Mouse (Mus musculus) MEL (cell line): ENCODE results near the gene Camta1.

Experiments used
- CHD1 ChIP-seq: IDR thresholded peaks from 2 replicates; pipeline ENCODE4 v1.6.1; 2012; ENCODE audit warnings: low read depth, mild to moderate bottlenecking, inconsistent platforms, low read length, improper control_type of control experiment
- CTCF ChIP-seq, 3 experiments: IDR thresholded peaks in 2 of 3; conservative IDR thresholded peaks in 1 of 3; 2 replicates each; pipeline ENCODE4 v1.5.1; 2011 to 2012; ENCODE audit warnings: low read length in 3 of 3, low read depth in 2 of 3, mild to moderate bottlenecking in 2 of 3, improper control_type of control experiment in 1 of 3, inconsistent platforms in 1 of 3, mixed read lengths in 1 of 3, moderate library complexity in 1 of 3; ENCODE audit not compliant: control insufficient read depth in 1 of 3, insufficient read depth in 1 of 3, poor library complexity in 1 of 3, severe bottlenecking in 1 of 3
- GATA1 ChIP-seq: IDR thresholded peaks from 2 replicates; pipeline ENCODE4 v1.6.1; 2011; ENCODE audit warnings: low read depth, low read length, improper control_type of control experiment
- MAFK ChIP-seq: IDR thresholded peaks from 2 replicates; pipeline ENCODE4 v1.6.1; 2011; ENCODE audit warnings: low read depth, mild to moderate bottlenecking, low read length, improper control_type of control experiment, borderline replicate concordance
- NRF1 ChIP-seq: IDR thresholded peaks from 2 replicates; pipeline ENCODE4 v1.6.1; 2014; ENCODE audit warnings: low read depth, mild to moderate bottlenecking, inconsistent platforms, low read length, improper control_type of control experiment, moderate library complexity; ENCODE audit not compliant: poor library complexity, insufficient read depth, severe bottlenecking
- POLR2A ChIP-seq, 2 experiments: IDR thresholded peaks; 2 replicates each; pipeline ENCODE4 v1.6.1; 2011 to 2012; ENCODE audit warnings: low read length in 2 of 2, mild to moderate bottlenecking in 2 of 2, control low read depth in 1 of 2, improper control_type of control experiment in 1 of 2, low read depth in 1 of 2, moderate library complexity in 1 of 2; ENCODE audit not compliant: control insufficient read depth in 1 of 2, insufficient read depth in 1 of 2, poor library complexity in 1 of 2
- POLR2AphosphoS2 ChIP-seq: IDR thresholded peaks from 2 replicates; pipeline ENCODE4 v1.6.1; 2011; ENCODE audit warnings: low read length, improper control_type of control experiment
- SMC3 ChIP-seq: IDR thresholded peaks from 2 replicates; pipeline ENCODE4 v1.6.1; 2011; ENCODE audit warnings: low read depth, low read length, improper control_type of control experiment
- TCF12 ChIP-seq: IDR thresholded peaks from 2 replicates; pipeline ENCODE4 v1.6.1; 2014; ENCODE audit warnings: low read depth, mild to moderate bottlenecking, inconsistent platforms, low read length, improper control_type of control experiment, moderate library complexity
- USF1 ChIP-seq: IDR thresholded peaks from 2 replicates; pipeline ENCODE4 v1.6.1; 2014; ENCODE audit warnings: low read depth, mild to moderate bottlenecking, inconsistent platforms, low read length, improper control_type of control experiment, moderate library complexity
- ZC3H11A ChIP-seq: IDR thresholded peaks from 2 replicates; pipeline ENCODE4 v1.6.1; 2012; ENCODE audit warnings: low read depth, mild to moderate bottlenecking, inconsistent platforms, low read length, improper control_type of control experiment

- TF ChIP-seq SMC3 = no peak
- TF ChIP-seq NRF1 = no peak
- TF ChIP-seq CTCF (IDR thresholded peaks at IDR 0.05 in 2 of 3, conservative IDR thresholded peaks at IDR 0.05 in 1 of 3; ENCODE audit: control insufficient read depth in 1 of 3, insufficient read depth in 1 of 3, low read depth in 2 of 3, low read length in 3 of 3, poor library complexity in 1 of 3, severe bottlenecking in 1 of 3) = no peak
- no peak for TF ChIP-seq ZC3H11A
- TF ChIP-seq USF1 = no peak
- no peak for TF ChIP-seq CHD1
- no peak for TF ChIP-seq TCF12
- TF ChIP-seq POLR2A (IDR thresholded peaks at IDR 0.05; ENCODE audit: control insufficient read depth in 1 of 2, insufficient read depth in 1 of 2, low read depth in 1 of 2, low read length in 2 of 2, poor library complexity in 1 of 2) = no peak
- TF ChIP-seq MAFK = no peak
- TF ChIP-seq GATA1 = no peak
- no peak for TF ChIP-seq POLR2AphosphoS2
Observed at GRCm38 (mm10) chr4:150921206-150921605, 940.5 kb downstream of the Camta1 start.
